Mouse (Mus musculus) lung, postnatal 0 days (tissue): ENCODE results near the gene Auh. TPM values are rescaled to one million over a fixed set of nuclear protein-coding genes. Genes with fewer than 3 reads are reported as not detected.

ENCODE experiments used
- ATAC-seq: fragments of 200-750 bp; cut with Nextera tagmentation; 2 replicates; pipeline ENCODE4 v1.8.0; 2017; ENCODE audit warnings: moderate library complexity
- DNase-seq: peaks from one replicate; pipeline ENCODE4 v3.0.0-alpha.2; 2016; ENCODE audit warnings: low spot score
- H3K27ac ChIP-seq: fragments of 300-500 bp; sonication (generic); 2 replicates; pipeline ENCODE4 v1.5.1; 2014; ENCODE audit warnings: antibody characterized with exemption, mild to moderate bottlenecking, low read length, mixed read lengths
- H3K27me3 ChIP-seq: fragments of 300-500 bp; sonication (generic); replicated peaks from 2 replicates; pipeline ENCODE4 v1.6.1; 2014; ENCODE audit warnings: low read length, mixed read lengths; ENCODE audit not compliant: insufficient read depth
- H3K36me3 ChIP-seq: fragments of 300-500 bp; sonication (generic); 2 replicates; pipeline ENCODE4 v1.6.1; 2014; ENCODE audit warnings: low read length, mixed read lengths; ENCODE audit not compliant: insufficient read depth
- H3K4me1 ChIP-seq: fragments of 300-500 bp; sonication (generic); 2 replicates; pipeline ENCODE4 v1.6.1; 2014; ENCODE audit warnings: antibody characterized with exemption, low read depth, low read length, mixed read lengths; ENCODE audit not compliant: insufficient read depth
- H3K4me2 ChIP-seq: fragments of 300-500 bp; sonication (generic); replicated peaks from 2 replicates; pipeline ENCODE4 v1.6.1; 2014; ENCODE audit warnings: low read depth, mild to moderate bottlenecking, low read length, moderate library complexity, mixed read lengths
- H3K4me3 ChIP-seq: fragments of 300-500 bp; sonication (generic); 2 replicates; pipeline ENCODE4 v1.5.1; 2014; ENCODE audit warnings: low read depth, low read length
- H3K9ac ChIP-seq: fragments of 300-500 bp; sonication (generic); replicated peaks from 2 replicates; pipeline ENCODE4 v1.6.1; 2014; ENCODE audit warnings: low read depth, mild to moderate bottlenecking
- H3K9me3 ChIP-seq: fragments of 300-500 bp; sonication (generic); 2 replicates; pipeline ENCODE4 v1.6.1; 2016; ENCODE audit warnings: low read length, mixed read lengths
- CTCF ChIP-seq: IDR thresholded peaks from 2 replicates; pipeline ENCODE4 v1.5.1; 2016; ENCODE audit warnings: antibody characterized with exemption, mild to moderate bottlenecking
- EP300 ChIP-seq: IDR thresholded peaks from 2 replicates; pipeline ENCODE4 v1.6.1; 2016; ENCODE audit warnings: antibody characterized with exemption, mild to moderate bottlenecking, control low read depth
- WGBS: fragments of 180-500 bp; shearing (Covaris S2); extraction: QIAGEN DNeasy Blood & Tissue Kit; methylation state at CpG from one replicate; pipeline ENCODE4 v1.1.7; 2014; 5-methylcytosine and 5-hydroxymethylcytosine counted together
- polyA plus RNA-seq: library from polyadenylated mRNA; unstranded; fragments of >200 nt; fragmentation: Nextera tagmentation; extraction: Ambion mirVana; gene quantifications from 2 replicates; pipeline ENCODE4 v1.2.1, GENCODE M21; 2015

The Auh gene
- polyA plus RNA-seq, 1 experiment from 2014 or later, result 43.3 TPM

DNA sequence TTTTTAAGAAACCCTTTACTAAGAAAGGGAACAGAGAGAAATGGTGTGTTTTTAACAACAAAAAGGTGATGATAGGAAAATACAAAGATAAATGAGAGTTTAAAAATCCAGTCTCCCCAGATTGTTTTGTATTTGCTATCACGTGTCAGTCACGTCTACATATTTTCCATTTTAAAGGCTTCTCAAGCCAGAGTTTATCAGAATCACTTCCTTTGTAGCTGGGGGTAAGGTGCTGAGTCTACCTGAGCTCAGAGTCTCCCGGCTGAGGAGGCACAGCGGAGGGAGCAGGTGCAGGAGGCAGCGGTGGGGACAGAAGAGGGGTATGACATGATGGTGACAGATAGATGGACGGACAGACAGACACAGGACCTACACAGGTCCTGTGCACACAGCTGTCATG, 55.1 kb downstream of the Auh start:
- Histone ChIP-seq H3K27ac (no peak overlapping the region), H3K4me2 (no peak overlapping the region), H3K36me3 (no peaks in the 10 kb centered on the region), H3K9me3 (no peaks in the 10 kb centered on the region), H3K9ac (no peak overlapping the region), H3K27me3 (no peaks in the 10 kb centered on the region), H3K4me3 (no peak overlapping the region), H3K4me1 (no peaks in the 10 kb centered on the region)
- DNase-seq, result no peak
- WGBS, result 50% methylated on average over 6 of the region's 6 CpGs
- TF ChIP-seq EP300 (no peak), CTCF (no peak)
- no peak for ATAC-seq

DNA sequence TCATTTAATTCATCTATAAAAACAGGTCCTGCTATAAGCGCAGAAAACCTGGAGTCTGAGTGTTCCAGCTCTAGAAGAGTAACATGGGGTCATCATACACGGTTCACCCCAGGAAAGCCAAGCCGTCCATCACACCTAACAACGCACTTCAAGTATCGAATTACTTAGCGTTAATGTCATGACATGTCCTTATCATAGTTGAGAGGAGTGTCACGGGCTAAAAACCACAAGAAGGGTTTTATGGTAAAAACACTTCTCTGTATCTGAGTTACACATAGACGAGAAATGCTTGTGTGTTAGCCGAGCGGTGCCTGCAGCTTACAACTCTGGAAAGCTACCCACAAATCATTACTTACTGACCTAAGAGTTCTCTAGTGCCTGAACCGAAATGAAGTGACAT, 55.6 kb downstream of the Auh start:
- no peak overlapping the region for H3K4me2 ChIP-seq
- DNase-seq (no peak), ATAC-seq (peak; percentile 14; the same call in 1 of the 2 replicates)
- 40% methylated on average over 11 of the region's 11 CpGs for WGBS
- no peak overlapping the region for H3K27ac ChIP-seq
- H3K9me3 ChIP-seq, result no peaks in the 10 kb centered on the region
- TF ChIP-seq EP300, result peak; percentile 63
- TF ChIP-seq CTCF, result no peak
- H3K36me3 ChIP-seq, result no peaks in the 10 kb centered on the region
- no peak overlapping the region for H3K4me3 ChIP-seq
- no peak overlapping the region for H3K9ac ChIP-seq
- no peaks in the 10 kb centered on the region for H3K4me1 ChIP-seq
- H3K27me3 ChIP-seq, result no peaks in the 10 kb centered on the region

DNA sequence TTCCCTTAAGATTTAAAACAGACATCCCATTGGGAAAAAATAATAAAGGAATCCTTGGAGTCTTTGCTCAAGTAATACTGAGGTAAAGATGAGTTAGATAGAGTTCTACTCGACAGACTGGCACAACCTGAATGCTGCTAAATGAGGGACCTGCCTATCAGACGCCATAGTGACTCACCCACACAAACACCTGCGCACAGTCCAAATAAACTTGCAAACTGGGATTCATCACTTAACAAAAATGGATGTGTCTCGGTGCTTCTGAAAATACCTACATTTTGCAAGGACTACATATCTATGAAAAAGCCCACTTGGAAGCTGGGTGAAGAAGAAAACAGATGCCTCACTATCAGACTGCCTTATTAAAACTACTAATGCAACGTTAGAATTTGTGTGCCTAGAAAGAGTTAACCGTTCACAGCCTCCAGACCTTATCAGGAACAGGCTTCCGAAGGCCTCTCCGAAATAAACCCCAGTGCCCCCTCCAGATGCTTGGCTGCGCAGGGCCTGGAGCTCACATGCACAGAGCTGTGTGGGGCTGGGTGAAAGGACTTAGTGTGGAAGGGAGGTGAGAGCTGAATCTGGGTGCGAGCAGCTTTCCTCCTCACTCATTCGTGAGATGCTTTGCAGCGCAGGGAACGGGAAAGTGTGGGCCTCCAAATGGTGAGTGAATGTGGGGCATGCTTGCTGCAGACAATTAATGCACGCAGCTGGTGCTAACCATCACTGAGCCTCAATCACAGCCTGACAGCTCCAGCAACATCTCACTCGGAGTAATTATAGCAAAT, 63.3 kb downstream of the Auh start:
- no peak for DNase-seq
- Histone ChIP-seq H3K4me3 (no peak overlapping the region), H3K36me3 (no peaks in the 10 kb centered on the region), H3K9me3 (no peaks in the 10 kb centered on the region), H3K27me3 (no peaks in the 10 kb centered on the region), H3K4me2 (no peak overlapping the region), H3K27ac (no peak overlapping the region), H3K9ac (no peak overlapping the region), H3K4me1 (no peaks in the 10 kb centered on the region)
- no peak for ATAC-seq
- TF ChIP-seq CTCF, result no peak
- no peak for TF ChIP-seq EP300
- 53% methylated on average over 15 of the region's 15 CpGs for WGBS

DNA sequence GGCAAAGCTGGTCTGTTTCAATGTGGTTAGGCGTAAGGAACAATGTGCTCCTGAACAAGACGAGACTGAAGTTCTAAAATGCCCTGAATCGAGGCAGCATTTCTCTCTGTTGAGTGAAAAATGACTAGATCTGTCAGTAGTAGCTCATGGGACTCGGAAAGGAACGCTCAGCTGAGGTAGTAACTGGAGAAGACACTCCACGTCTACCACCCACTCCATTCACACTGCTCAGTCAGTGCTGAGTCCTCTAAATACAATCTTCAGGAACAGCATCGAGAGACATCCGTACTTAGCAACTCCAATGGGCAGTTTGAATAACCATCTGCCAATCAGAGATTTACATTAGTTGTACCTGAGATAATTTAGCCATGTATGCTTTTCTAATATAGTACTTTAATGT, 66.0 kb downstream of the Auh start:
- no peaks in the 10 kb centered on the region for H3K9me3 ChIP-seq
- no peaks in the 10 kb centered on the region for H3K36me3 ChIP-seq
- ATAC-seq, result no peak
- WGBS, result 89% methylated on average over 8 of the region's 8 CpGs
- no peaks in the 10 kb centered on the region for H3K27me3 ChIP-seq
- H3K4me1 ChIP-seq, result no peaks in the 10 kb centered on the region
- TF ChIP-seq EP300 (no peak), CTCF (no peak)
- no peak overlapping the region for H3K9ac ChIP-seq
- H3K4me2 ChIP-seq, result no peak overlapping the region
- H3K27ac ChIP-seq, result no peak overlapping the region
- H3K4me3 ChIP-seq, result no peak overlapping the region
- DNase-seq, result no peak

DNA sequence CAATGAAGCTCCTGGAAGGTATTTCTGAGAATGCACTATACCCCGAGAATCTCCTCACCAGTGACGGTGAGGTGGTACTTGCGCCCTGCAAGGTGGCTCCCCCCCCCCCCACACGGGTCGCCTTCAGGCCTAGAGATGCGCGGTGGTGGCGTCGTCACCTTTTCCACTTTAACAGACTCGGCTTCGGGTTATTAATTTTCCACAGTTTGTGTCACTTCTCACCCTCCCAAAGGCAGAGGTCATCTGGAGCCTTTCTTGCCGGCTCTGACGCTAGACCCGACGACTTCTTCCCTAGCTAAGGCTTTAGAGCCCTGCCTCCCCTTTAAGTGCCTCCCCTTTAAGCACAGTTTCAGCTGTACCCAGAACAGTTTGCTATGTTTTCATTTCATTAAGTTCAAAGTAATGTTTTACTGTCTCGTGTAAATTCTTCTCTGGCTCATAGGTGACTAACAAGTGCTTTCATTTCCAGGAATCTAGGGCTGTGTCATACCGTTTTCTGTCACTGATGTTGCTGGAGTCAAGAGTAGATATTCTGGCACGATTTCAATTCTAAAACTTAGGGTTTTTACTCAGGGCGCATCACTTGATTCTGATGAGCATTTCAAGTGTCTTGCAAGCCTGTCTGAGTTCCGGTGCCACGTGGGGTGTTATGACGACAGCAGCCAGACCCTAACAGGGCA, 69.3 kb downstream of the Auh start:
- Histone ChIP-seq H3K4me2 (no peak overlapping the region), H3K9me3 (no peaks in the 10 kb centered on the region), H3K9ac (no peak overlapping the region), H3K36me3 (no peaks in the 10 kb centered on the region), H3K27me3 (no peaks in the 10 kb centered on the region), H3K4me1 (no peaks in the 10 kb centered on the region), H3K27ac (no peak overlapping the region), H3K4me3 (no peak overlapping the region)
- 69% methylated on average over 22 of the region's 22 CpGs for WGBS
- DNase-seq, result no peak
- TF ChIP-seq EP300, result no peak; the same call in 1 of the 2 replicates
- TF ChIP-seq CTCF, result no peak
- no peak for ATAC-seq

DNA sequence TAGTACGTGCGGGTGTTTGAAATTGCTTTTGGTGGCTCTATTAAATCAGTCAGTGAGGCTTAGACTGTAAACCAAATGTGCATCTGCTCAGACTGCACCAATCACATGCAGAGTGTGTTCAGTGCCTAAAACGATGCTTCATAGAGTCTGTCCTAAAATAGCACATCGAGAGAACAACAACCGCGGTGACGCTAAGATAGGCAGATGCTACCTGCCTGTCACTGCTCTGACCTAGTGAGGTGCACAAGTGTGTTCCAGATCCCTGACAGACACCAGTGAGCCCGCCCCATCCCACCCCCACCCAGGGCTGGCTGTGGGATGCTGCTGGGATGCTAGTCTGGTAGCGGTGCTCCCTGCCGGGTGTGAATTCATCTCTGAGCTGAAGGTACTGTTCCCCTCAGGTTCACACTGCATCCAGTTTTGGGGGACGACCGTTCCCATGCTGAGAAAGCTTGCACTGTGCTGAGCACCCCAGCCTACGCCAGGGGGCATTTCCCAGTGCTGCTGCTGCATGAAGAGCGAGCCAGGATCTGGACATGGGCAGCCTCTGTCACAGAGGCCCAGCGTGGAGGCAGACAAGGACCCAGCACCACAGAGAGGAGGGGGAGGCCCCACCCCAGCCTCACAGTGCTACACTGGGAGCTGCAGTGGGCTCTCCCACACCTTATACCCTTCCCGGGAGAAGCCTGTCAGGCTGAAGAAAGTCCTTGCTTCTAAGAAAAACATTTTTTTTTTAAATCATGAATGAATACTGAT, 70.2 kb downstream of the Auh start:
- DNase-seq (no peak), ATAC-seq (no peak)
- Histone ChIP-seq H3K4me3 (no peak overlapping the region), H3K36me3 (no peaks in the 10 kb centered on the region), H3K27ac (no peak overlapping the region), H3K9ac (no peak overlapping the region), H3K4me1 (no peaks in the 10 kb centered on the region), H3K27me3 (no peaks in the 10 kb centered on the region), H3K9me3 (no peaks in the 10 kb centered on the region), H3K4me2 (no peak overlapping the region)
- WGBS, result 80% methylated on average over 16 of the region's 16 CpGs
- TF ChIP-seq EP300 (no peak), CTCF (no peak)
